Mouse (Mus musculus) liver, postnatal 0 days (tissue): ENCODE measurements around the gene N4bp2.

Experiments used
- CTCF ChIP-seq: sonication (generic); IDR thresholded peaks from 2 replicates; pipeline ENCODE4 v1.5.1; 2016; ENCODE audit warnings: antibody characterized with exemption, low read depth
- EP300 ChIP-seq: IDR thresholded peaks from 2 replicates; pipeline ENCODE4 v1.6.1; 2016; ENCODE audit warnings: antibody characterized with exemption, low read depth, mild to moderate bottlenecking

DNA sequence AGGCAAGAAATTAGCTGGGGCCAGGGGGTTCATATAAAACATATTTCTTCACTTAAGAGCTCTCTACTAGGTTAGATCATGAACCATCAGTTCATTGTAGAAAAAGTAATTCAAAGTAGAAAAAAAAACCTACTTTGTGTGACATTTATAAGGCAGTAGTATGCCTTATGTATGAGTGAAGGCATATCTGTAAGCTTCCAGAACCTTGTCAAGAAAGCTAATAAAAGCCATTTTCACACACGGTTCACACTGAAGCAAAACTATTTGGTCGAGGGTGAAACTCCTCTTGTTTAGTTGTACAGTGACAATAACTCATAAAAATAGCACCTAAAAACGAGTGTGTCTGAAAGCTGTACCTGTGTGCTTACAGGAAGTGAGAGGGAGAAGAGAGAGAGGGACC lies 92.2 kb downstream of the N4bp2 start:
- TF ChIP-seq CTCF (no peak), EP300 (no peak)
